Mouse (Mus musculus) lung, postnatal 4 days (tissue): Measurements from ENCODE around the gene Krtap28-10.
"Not testable (repeated sequence)": the region's sequence is repeated elsewhere in the genome, so short reads cannot be mapped to it uniquely, and the experiment has no call there.

ENCODE experiments used
- DNase-seq, 2 experiments: peaks; one replicate each; pipeline ENCODE4 v3.0.0; 2021

Gene Krtap28-10

GRCm38 (mm10) chr1:83007471-83007870, 34.8 kb downstream of the Krtap28-10 start:
- DNase-seq = no peak

- peak in 1 of 2 experiments; percentile 37 for DNase-seq
These were observed 35.8 kb downstream of the Krtap28-10 start for GRCm38 (mm10) chr1:83006218-83007179.

- not testable (repeated sequence) for DNase-seq
These were observed 42.0 kb downstream of the Krtap28-10 start, which contains the start of gene Gm47959 for GRCm38 (mm10) chr1:83000306-83000705. TSS of gene Gm47959 (plus strand) at chr1:83000548.

GRCm38 (mm10) chr1:82993947-82994346, 48.3 kb downstream of the Krtap28-10 start:
- DNase-seq = no peak

- DNase-seq = no peak
These were observed 50.2 kb downstream of the Krtap28-10 start for GRCm38 (mm10) chr1:82992093-82992492.

DNA sequence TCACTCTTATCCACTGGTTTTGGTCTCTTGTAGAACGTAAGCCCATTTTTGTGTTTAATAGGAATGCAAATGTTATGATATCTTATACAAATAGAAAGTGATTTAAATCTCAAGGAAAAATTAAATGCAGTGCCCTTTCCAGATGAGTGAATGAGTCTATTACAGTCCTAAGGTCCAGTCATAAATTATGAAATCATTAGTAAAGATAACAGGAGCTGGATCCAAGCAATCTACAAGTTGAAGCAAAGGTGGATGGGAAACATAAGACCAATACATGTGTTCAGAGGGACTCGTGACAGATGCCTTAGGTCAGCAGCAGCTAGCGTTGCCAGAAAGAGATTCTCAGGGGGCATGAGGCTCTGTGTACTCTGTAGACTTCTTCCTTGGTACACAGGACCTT, 50.7 kb downstream of the Krtap28-10 start:
- no peak for DNase-seq
